Mouse (Mus musculus) urinary bladder, postnatal 14 days (tissue): ENCODE measurements around the gene Tesk2.
"Not testable (repeated sequence)": the region's sequence is repeated elsewhere in the genome, so short reads cannot be mapped to it uniquely, and the experiment has no call there.

Experiments
- DNase-seq: peaks from one replicate; pipeline ENCODE4 v3.0.0; 2021; ENCODE audit warnings: low spot score

Gene Tesk2

GRCm38 (mm10) chr4:116794273-116794672 is 73.5 kb downstream of the Tesk2 start:
- no peak for DNase-seq

- DNase-seq, result no peak
Measured at GRCm38 (mm10) chr4:116796442-116797110, 75.8 kb downstream of the Tesk2 start.

- DNase-seq, result no peak
Measured at GRCm38 (mm10) chr4:116799901-116800300, 79.2 kb downstream of the Tesk2 start.

GRCm38 (mm10) chr4:116807197-116808129 is 86.7 kb downstream of the Tesk2 start, which contains the start of the genes Toe1 and Mutyh:
Toe1 (minus strand) TSS chr4:116807640.
Mutyh (plus strand) TSS chr4:116807723.
- DNase-seq, result peak; percentile 96

GRCm38 (mm10) chr4:116811012-116811411 is 90.3 kb downstream of the Tesk2 start:
- DNase-seq, result no peak

- no peak for DNase-seq
Measured at GRCm38 (mm10) chr4:116815276-116815675, 94.5 kb downstream of the Tesk2 start.

GRCm38 (mm10) chr4:116817486-116817885 is 96.7 kb downstream of the Tesk2 start:
- no peak for DNase-seq

GRCm38 (mm10) chr4:116819968-116820901 is 99.5 kb downstream of the Tesk2 start:
- DNase-seq, result no peak

GRCm38 (mm10) chr4:116820902-116821693 is 100.3 kb downstream of the Tesk2 start:
- DNase-seq, result peak; percentile 72

- DNase-seq, result no peak
Measured at GRCm38 (mm10) chr4:116821694-116822016, 100.9 kb downstream of the Tesk2 start, which contains the start of gene Hpdl. Hpdl (minus strand) TSS chr4:116821707.

- peak; percentile 63 for DNase-seq
Measured at GRCm38 (mm10) chr4:116824541-116825004, 103.8 kb downstream of the Tesk2 start.

- DNase-seq, result no peak
Measured at GRCm38 (mm10) chr4:116827819-116828218, 107.1 kb downstream of the Tesk2 start.

- no peak for DNase-seq
Measured at GRCm38 (mm10) chr4:116829364-116830069, 108.8 kb downstream of the Tesk2 start.

- no peak for DNase-seq
Measured at GRCm38 (mm10) chr4:116830070-116830368, 109.3 kb downstream of the Tesk2 start.

- no peak for DNase-seq
Measured at GRCm38 (mm10) chr4:116838999-116839398, 118.3 kb downstream of the Tesk2 start.

- DNase-seq, result not testable (repeated sequence)
Measured at GRCm38 (mm10) chr4:116840096-116840495, 119.3 kb downstream of the Tesk2 start.

- no peak for DNase-seq
Measured at GRCm38 (mm10) chr4:116840841-116841240, 120.1 kb downstream of the Tesk2 start.

GRCm38 (mm10) chr4:116844324-116844723 is 123.6 kb downstream of the Tesk2 start:
- DNase-seq, result no peak

- DNase-seq, result no peak
Measured at GRCm38 (mm10) chr4:116849901-116850300, 129.2 kb downstream of the Tesk2 start.

- DNase-seq, result no peak
Measured at GRCm38 (mm10) chr4:116854286-116854685, 133.5 kb downstream of the Tesk2 start.
